Mouse (Mus musculus): ENCODE data around the gene Ubald2.

- TF ChIP-seq GATA1 (IDR thresholded peaks at IDR 0.05; ENCODE audit: low read length) (no peak), TAL1 (IDR thresholded peaks at IDR 0.05; ENCODE audit: low read length) (no peak)
Observed at GRCm38 (mm10) chr11:116424621-116425407, 9.1 kb upstream of the Ubald2 start.

Measured in erythroblast, embryonic 14.5 days (primary cell).